Mouse (Mus musculus) CD4-positive, CD25-positive, alpha-beta regulatory T cell, adult 4 months (primary cell): ENCODE results near the gene Tal1. TPM values are rescaled to one million over a fixed set of nuclear protein-coding genes. Genes with fewer than 3 reads are reported as not detected.

ENCODE experiments used
- ATAC-seq: one replicate; pipeline ENCODE4 v1.8.0; 2017
- polyA plus RNA-seq, 2 experiments: library from polyadenylated mRNA; unstranded; fragments of 100-300 nt; shearing (Covaris generic); gene quantifications; one replicate each; pipeline ENCODE4 v1.2.1; 2017

Gene Tal1
- polyA plus RNA-seq, 2 experiments from 2014 or later: not detected

DNA sequence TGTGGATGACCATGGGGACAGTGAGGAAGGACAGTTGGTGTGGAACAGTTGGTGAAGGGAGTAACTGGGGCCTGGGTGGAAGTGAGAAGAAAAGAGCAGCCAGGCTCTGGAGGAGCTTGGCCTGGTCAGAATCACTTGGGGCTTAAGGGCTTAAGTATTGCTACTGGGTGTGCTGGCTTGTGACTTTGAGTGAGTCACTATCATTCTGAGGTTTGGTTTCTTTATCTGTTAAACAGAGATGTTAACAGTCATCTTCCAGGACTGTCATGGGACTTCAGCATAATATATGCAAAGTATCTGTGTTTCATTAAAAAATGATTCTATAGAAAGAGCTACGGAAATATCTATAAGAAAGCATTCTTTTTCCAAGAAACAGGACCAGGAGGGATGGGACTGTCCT is 18.6 kb downstream of the Tal1 start:
- peak; percentile 59 for ATAC-seq

DNA sequence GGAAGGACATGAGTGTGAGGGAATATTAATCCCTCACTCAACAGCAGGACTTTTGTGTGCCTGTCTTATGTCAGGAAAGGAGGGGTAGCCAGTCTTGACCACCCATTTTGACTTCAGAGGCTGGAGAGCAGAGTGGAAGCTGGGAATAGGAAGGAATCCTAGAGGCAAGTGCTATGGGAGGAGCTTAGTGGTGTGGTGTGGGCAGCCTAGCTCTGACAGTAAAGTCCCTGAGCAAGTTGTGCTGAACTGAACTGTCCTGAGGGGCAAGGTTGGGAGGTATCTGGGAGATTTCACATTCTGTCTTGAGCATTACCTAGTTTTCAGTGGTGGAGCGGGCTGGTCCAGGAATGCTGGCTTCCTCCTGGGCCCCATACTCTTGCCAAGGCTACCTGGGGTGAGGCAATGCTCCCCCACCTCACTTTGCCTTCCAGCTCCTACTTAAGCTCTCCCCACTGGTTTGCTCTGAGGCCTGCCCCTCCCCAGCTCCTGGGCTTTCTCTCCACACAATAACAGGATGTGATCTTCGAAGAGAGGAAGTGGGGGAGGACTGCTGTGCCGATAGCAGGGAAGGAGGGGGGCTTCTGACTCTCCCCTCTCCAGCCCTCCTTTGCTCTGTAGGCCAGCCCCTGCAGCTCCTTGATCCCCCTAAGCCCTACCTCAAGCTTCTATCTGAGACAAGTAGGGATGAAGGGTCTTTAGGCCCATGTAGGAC is 19.1 kb downstream of the Tal1 start:
- ATAC-seq: peak; percentile 93

GRCm38 (mm10) chr4:115078892-115079820 is 22.9 kb downstream of the Tal1 start:
- ATAC-seq: no peak

DNA sequence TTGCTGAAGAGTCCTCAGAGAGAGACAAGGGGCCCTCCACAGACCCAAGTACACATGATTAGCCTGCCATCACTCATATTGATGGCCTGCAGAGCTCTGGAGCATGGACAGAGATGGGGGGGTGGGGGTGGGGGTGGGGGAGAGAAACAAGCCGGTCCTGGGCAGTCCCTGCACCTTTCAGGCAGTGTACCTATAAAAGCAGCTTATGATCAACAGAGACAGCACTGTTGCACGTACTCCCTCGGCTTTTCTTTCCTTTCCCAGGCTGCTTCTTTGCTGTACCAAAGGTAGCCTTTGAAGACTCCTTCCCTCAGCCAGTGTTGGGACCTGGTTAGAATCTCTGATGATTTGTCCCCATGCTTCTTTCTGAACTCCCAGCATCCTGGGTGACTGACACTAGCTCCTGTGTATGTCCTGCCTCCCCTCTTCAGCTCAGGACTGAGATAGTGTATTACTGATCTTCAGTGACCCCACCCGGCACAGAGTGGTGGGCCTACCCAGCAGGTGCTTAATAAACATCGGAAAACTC is 23.7 kb downstream of the Tal1 start:
- ATAC-seq: no peak

DNA sequence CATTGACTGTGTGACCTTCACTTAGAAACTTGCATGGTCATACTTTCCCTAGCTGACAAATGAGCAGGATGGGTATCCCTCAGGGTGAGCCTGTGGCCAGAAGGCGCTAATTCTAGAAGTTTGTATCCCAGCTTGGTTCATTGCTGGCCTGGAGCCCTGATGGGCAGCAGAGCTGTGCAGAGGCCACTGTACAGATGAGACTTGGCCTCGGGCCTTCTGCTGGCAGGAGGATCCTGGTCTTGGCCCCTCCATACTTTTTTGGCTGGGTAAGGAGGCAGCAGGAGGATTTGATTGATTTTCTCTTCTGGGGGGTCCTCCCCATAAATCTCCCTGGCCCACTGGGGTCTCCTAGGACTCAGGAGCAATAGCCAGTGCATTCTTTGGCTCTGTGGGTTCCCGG is 26.8 kb downstream of the Tal1 start:
- no peak for ATAC-seq

GRCm38 (mm10) chr4:115085522-115086095 is 29.4 kb downstream of the Tal1 start:
- ATAC-seq: peak; percentile 77

DNA sequence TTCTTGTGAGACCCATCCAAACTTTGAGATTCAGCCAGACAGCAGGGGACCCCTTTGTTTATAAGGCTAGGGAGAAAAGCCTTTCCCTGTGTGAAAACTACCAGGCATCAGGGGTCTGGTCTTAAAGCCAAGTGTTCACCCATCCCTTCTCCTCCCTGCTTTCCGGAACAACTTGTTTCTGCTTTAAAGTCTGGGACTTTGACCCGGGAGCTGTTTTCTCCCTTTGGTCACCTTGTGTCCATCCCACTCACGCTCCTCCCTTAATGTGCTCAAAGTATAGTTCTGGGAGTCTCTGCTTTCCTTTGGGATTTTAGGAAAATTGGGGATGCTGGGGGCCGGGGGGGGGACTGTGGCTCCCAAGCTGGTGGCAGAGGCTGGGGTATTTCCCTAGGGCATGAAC is 30.0 kb downstream of the Tal1 start:
- ATAC-seq: no peak

- no peak for ATAC-seq
Observed at GRCm38 (mm10) chr4:115086763-115087415, 30.7 kb downstream of the Tal1 start.

GRCm38 (mm10) chr4:115088611-115089338 is 32.5 kb downstream of the Tal1 start, which contains the start of gene Pdzk1ip1:
Gene Pdzk1ip1, plus strand, starts transcription at chr4:115088708.
- peak; percentile 55 for ATAC-seq

GRCm38 (mm10) chr4:115090592-115090991 is 34.4 kb downstream of the Tal1 start:
- ATAC-seq: no peak

DNA sequence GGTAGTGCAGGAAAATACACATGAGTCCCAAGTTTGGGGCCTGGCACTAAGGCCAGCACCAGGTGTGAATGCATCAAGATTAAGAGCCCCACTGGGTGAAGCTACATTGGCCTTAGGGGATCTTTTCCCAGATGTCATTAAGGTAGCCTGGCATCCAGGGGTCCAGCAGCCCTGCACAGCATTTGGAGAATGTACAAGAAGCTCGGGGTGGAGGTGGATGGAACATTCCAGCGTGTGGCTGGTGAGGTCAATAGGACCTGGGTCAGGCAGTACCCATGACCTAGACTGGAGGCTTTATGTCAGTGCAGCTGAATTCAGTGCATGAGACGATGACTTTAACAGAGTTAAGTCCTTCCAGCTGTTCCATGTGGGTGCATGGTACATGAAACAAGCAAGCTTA is 35.6 kb downstream of the Tal1 start:
- ATAC-seq: no peak

DNA sequence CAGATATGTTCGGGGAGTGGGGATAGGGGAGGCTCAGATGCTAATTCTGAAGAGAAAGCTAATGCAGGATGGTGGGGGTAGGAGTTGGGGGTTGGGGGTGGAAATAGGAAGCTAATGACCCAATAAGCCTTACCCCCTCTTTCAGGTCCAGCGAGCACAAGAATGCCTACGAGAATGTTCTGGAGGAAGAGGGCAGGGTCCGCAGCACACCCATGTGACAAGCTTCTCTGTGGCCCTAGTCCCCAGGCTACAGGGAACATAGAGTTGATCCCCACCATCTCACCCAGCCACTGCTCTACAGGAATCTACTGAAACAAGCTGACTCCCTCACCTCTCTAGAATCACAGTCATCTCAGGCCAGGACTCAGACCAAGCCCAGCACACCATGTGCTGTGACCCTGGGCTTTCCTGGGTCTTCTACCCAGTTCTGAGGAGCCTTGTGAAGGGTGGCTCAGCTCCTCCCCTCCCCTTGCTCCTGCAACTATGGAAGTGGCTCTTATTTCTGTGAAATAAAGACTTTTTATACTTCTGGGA is 37.2 kb downstream of the Tal1 start:
- no peak for ATAC-seq

- ATAC-seq: no peak
Observed at GRCm38 (mm10) chr4:115094056-115094455, 37.8 kb downstream of the Tal1 start.

- ATAC-seq: peak; percentile 48
Observed at GRCm38 (mm10) chr4:115095671-115096434, 39.6 kb downstream of the Tal1 start.

- peak; percentile 56 for ATAC-seq
Observed at GRCm38 (mm10) chr4:115096435-115097145, 40.4 kb downstream of the Tal1 start.

- ATAC-seq: no peak
Observed at GRCm38 (mm10) chr4:115097146-115097496, 40.9 kb downstream of the Tal1 start.

- ATAC-seq: peak; percentile 66
Observed at GRCm38 (mm10) chr4:115101682-115102081, 45.5 kb downstream of the Tal1 start.

- no peak for ATAC-seq
Observed at GRCm38 (mm10) chr4:115103510-115103909, 47.3 kb downstream of the Tal1 start.

GRCm38 (mm10) chr4:115111167-115111566 is 54.9 kb downstream of the Tal1 start:
- ATAC-seq: no peak

- ATAC-seq: no peak
Observed at GRCm38 (mm10) chr4:115113266-115113665, 57.0 kb downstream of the Tal1 start.
